ENCODE assay signal across 19 mouse cellular contexts in the genomic region with DNA sequence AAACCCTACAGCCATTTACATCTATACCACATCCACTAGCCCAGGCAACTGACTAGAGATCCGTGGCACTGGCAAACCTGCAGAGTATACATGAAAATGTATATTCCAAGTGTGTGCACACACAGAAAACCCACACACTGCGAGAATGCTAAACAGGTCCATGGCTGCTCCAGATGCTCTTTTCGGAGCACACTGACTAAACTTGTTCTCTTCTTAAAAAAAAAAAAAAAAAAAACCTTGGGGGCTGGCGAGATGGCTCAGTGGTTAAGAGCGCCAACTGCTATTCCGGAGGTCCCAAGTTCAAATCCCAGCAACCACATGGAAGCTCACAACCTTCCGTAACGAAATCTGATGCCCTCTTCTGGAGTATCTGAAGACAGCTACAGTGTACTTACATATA. TPM values are rescaled to one million over a fixed set of nuclear protein-coding genes. Genes with fewer than 3 reads are reported as not detected.
DNase-seq lines count a peak whose midpoint lies in the region; ATAC-seq and TF ChIP-seq lines count a peak whose summit lies in the region.
"Had no signal": no experiment of that assay in that cellular context is flagged by ENCODE, and none has a peak within 500 bp of the region (broad histone marks: within the 10 kb centered on the region; RNA-seq: fewer than 3 reads in every experiment).

No protein-coding gene starts in this region.

- TF ChIP-seq CTCF in hindbrain, postnatal 0 days (IDR thresholded peaks at IDR 0.05; ENCODE audit: low read depth), result no peak
- no peak for TF ChIP-seq CTCF in layer of hippocampus, adult 2 months (conservative IDR thresholded peaks at IDR 0.05)

- 84% methylated on average over 8 of the region's 8 CpGs for WGBS in hindbrain, embryonic 13.5 days
- 78% methylated on average over 8 of the region's 8 CpGs for WGBS in hindbrain, postnatal 0 days
- WGBS in forebrain, embryonic 13.5 days, result 75% methylated on average over 8 of the region's 8 CpGs

- no peaks in the 10 kb centered on the region for H3K36me3 ChIP-seq in hindbrain, embryonic 13.5 days
- no peaks in the 10 kb centered on the region for H3K36me3 ChIP-seq in hindbrain, postnatal 0 days (ENCODE audit: insufficient read depth, low read length)
- H3K36me3 ChIP-seq in forebrain, embryonic 13.5 days (ENCODE audit: poor library complexity, severe bottlenecking), result no peaks in the 10 kb centered on the region
- H3K36me3 ChIP-seq: liver, embryonic 15.5 days had no signal

- no peaks in the 10 kb centered on the region for H3K9me3 ChIP-seq in hindbrain, embryonic 13.5 days
- H3K9me3 ChIP-seq in hindbrain, postnatal 0 days (ENCODE audit: low read length), result no peaks in the 10 kb centered on the region
- H3K9me3 ChIP-seq in forebrain, embryonic 13.5 days (replicated peaks), result no peaks in the 10 kb centered on the region
- H3K9me3 ChIP-seq: liver, embryonic 15.5 days had no signal

- H3K4me3 ChIP-seq in hindbrain, embryonic 13.5 days, result no peak overlapping the region
- H3K4me3 ChIP-seq in hindbrain, postnatal 0 days (ENCODE audit: low read length), result no peak overlapping the region
- no peak overlapping the region for H3K4me3 ChIP-seq in layer of hippocampus, adult 2 months
- H3K4me3 ChIP-seq in forebrain, embryonic 13.5 days, result no peak overlapping the region
- H3K4me3 ChIP-seq: liver, embryonic 15.5 days had no signal

- no peaks in the 10 kb centered on the region for H3K27me3 ChIP-seq in hindbrain, embryonic 13.5 days
- no peaks in the 10 kb centered on the region for H3K27me3 ChIP-seq in hindbrain, postnatal 0 days (ENCODE audit: insufficient read depth, low read length)
- H3K27me3 ChIP-seq in forebrain, embryonic 13.5 days, result no peaks in the 10 kb centered on the region
- H3K27me3 ChIP-seq: Patski had no signal

- no peak overlapping the region for H3K9ac ChIP-seq in hindbrain, embryonic 13.5 days
- H3K9ac ChIP-seq in hindbrain, postnatal 0 days (replicated peaks; ENCODE audit: low read length), result no peak overlapping the region
- H3K9ac ChIP-seq in forebrain, embryonic 13.5 days, result no peak overlapping the region
- H3K9ac ChIP-seq: liver, embryonic 15.5 days had no signal

- no peak overlapping the region for H3K4me2 ChIP-seq in hindbrain, embryonic 13.5 days
- H3K4me2 ChIP-seq in hindbrain, postnatal 0 days (ENCODE audit: low read depth, low read length), result no peak overlapping the region
- peak overlapping the region; percentile 16; the same call in 1 of the 2 replicates for H3K4me2 ChIP-seq in forebrain, embryonic 13.5 days
- H3K4me2 ChIP-seq: liver, embryonic 15.5 days had no signal

- H3K4me1 ChIP-seq in hindbrain, embryonic 13.5 days (replicated peaks), result peaks cover 23% of the 10 kb centered on the region
- H3K4me1 ChIP-seq in hindbrain, postnatal 0 days (ENCODE audit: insufficient read depth, low read length), result 0 out of 2 replicates have a peak, but pooled peaks cover 3% of the 10 kb centered on the region
- peaks cover 27% of the 10 kb centered on the region for H3K4me1 ChIP-seq in forebrain, embryonic 13.5 days

- ATAC-seq in hindbrain, embryonic 13.5 days (ENCODE audit: low FRiP score), result no peak
- no peak for ATAC-seq in hindbrain, postnatal 0 days
- ATAC-seq in forebrain, embryonic 13.5 days, result no peak
- ATAC-seq: activated CD4-positive, CD25-positive, alpha-beta regulatory T cell, adult 4 months had no signal

- DNase-seq in hindbrain, postnatal 0 days (ENCODE audit: low spot score), result no peak
- no peak for DNase-seq in layer of hippocampus, adult 2 months (ENCODE audit: low spot score in 2 of 2)
- no peak for DNase-seq in layer of hippocampus, adult 9-10 months (ENCODE audit: low spot score)
- peak; percentile 54 for DNase-seq in ES-CJ7 (ENCODE audit: low read depth, low spot score)
- DNase-seq in thymus, postnatal 0 days (ENCODE audit: low spot score), result no peak
- DNase-seq in urinary bladder, postnatal 10 days (ENCODE audit: low spot score), result no peak
- DNase-seq: adrenal gland, postnatal 10 days; B cell, adult 2 months; cerebellum, adult 9-11 months; heart, adult 11 months; layer of hippocampus, postnatal 36 days; lung, postnatal 10 days; right cerebral cortex, postnatal 4 days had no signal

- peak overlapping the region; percentile 80 for H3K27ac ChIP-seq in hindbrain, embryonic 13.5 days
- H3K27ac ChIP-seq in hindbrain, postnatal 0 days, result no peak overlapping the region
- H3K27ac ChIP-seq in layer of hippocampus, adult 2 months, result peak overlapping the region; percentile 40; the same call in 1 of the 2 replicates
- H3K27ac ChIP-seq in forebrain, embryonic 13.5 days, result peak overlapping the region; percentile 86
- H3K27ac ChIP-seq: liver, embryonic 15.5 days; stomach, postnatal 0 days had no signal

RNA-seq across cellular contexts. Expression of gene Mok, which starts 2.9 kb away (rescaled TPM):
- polyA plus RNA-seq in hindbrain, embryonic 13.5 days (2015; fragmentation: Nextera tagmentation; extraction: Ambion mirVana), result 12.5 and 13.4 TPM in 2 replicates
- total RNA-seq in hindbrain, postnatal 0 days (2014; rRNA removed), result 7.4 TPM in 2 replicates
- polyA plus RNA-seq in hindbrain, postnatal 0 days (2015; fragmentation: Nextera tagmentation; extraction: Ambion mirVana), result 11.8 and 14.6 TPM in 2 replicates
- 10 to 100 TPM; 10.4 to 13.7 TPM for total RNA-seq in layer of hippocampus, adult 2 months (2021)
- polyA plus RNA-seq in forebrain, embryonic 13.5 days (2015; fragmentation: Nextera tagmentation; extraction: Ambion mirVana), result 11.6 and 13.1 TPM in 2 replicates
- polyA plus RNA-seq in thymus, postnatal 0 days (2015; fragmentation: Nextera tagmentation; extraction: Ambion mirVana), result 1.4 and 1.7 TPM in 2 replicates

RNA-seq across cellular contexts. Expression of gene Zfp839, which starts 12.2 kb away (rescaled TPM):
- 4.0 and 4.6 TPM in 2 replicates for polyA plus RNA-seq in hindbrain, embryonic 13.5 days (2015; fragmentation: Nextera tagmentation; extraction: Ambion mirVana)
- total RNA-seq in hindbrain, postnatal 0 days (2014; rRNA removed), result 6.5 and 7.0 TPM in 2 replicates
- 2.5 and 2.8 TPM in 2 replicates for polyA plus RNA-seq in hindbrain, postnatal 0 days (2015; fragmentation: Nextera tagmentation; extraction: Ambion mirVana)
- total RNA-seq in layer of hippocampus, adult 2 months (2021), result 10 to 100 TPM; 12.8 to 13.2 TPM
- 3.0 and 3.6 TPM in 2 replicates for polyA plus RNA-seq in forebrain, embryonic 13.5 days (2015; fragmentation: Nextera tagmentation; extraction: Ambion mirVana)
- 1.6 and 3.1 TPM in 2 replicates for polyA plus RNA-seq in thymus, postnatal 0 days (2015; fragmentation: Nextera tagmentation; extraction: Ambion mirVana)

RNA-seq across cellular contexts. Expression of gene Cinp, which starts 51.1 kb away (rescaled TPM):
- 67.3 and 67.4 TPM in 2 replicates for polyA plus RNA-seq in hindbrain, embryonic 13.5 days (2015; fragmentation: Nextera tagmentation; extraction: Ambion mirVana)
- 96.6 and 125 TPM in 2 replicates for total RNA-seq in hindbrain, postnatal 0 days (2014; rRNA removed)
- 85.1 and 86.3 TPM in 2 replicates for polyA plus RNA-seq in hindbrain, postnatal 0 days (2015; fragmentation: Nextera tagmentation; extraction: Ambion mirVana)
- 10 to 100 TPM; 63.4 to 65.1 TPM for total RNA-seq in layer of hippocampus, adult 2 months (2021)
- polyA plus RNA-seq in forebrain, embryonic 13.5 days (2015; fragmentation: Nextera tagmentation; extraction: Ambion mirVana), result 70.9 and 76.6 TPM in 2 replicates
- polyA plus RNA-seq in thymus, postnatal 0 days (2015; fragmentation: Nextera tagmentation; extraction: Ambion mirVana), result 70.0 and 71.9 TPM in 2 replicates

RNA-seq across cellular contexts. Expression of gene Tecpr2, which starts 51.2 kb away (rescaled TPM):
- polyA plus RNA-seq in hindbrain, embryonic 13.5 days (2015; fragmentation: Nextera tagmentation; extraction: Ambion mirVana), result 6.4 and 7.3 TPM in 2 replicates
- total RNA-seq in hindbrain, postnatal 0 days (2014; rRNA removed), result 23.0 and 24.1 TPM in 2 replicates
- 4.0 and 4.3 TPM in 2 replicates for polyA plus RNA-seq in hindbrain, postnatal 0 days (2015; fragmentation: Nextera tagmentation; extraction: Ambion mirVana)
- 10 to 100 TPM; 39.5 to 42.0 TPM for total RNA-seq in layer of hippocampus, adult 2 months (2021)
- 5.4 and 6.9 TPM in 2 replicates for polyA plus RNA-seq in forebrain, embryonic 13.5 days (2015; fragmentation: Nextera tagmentation; extraction: Ambion mirVana)
- polyA plus RNA-seq in thymus, postnatal 0 days (2015; fragmentation: Nextera tagmentation; extraction: Ambion mirVana), result 1.6 and 1.8 TPM in 2 replicates
